Mouse (Mus musculus): ENCODE measurements around the gene Phf1.

Gene Phf1

GRCm38 (mm10) chr17:26933419-26933818, 567 bp downstream of the Phf1 start:
- DNase-seq (ENCODE audit: low read depth in 2 of 2, low spot score in 2 of 2): no peak

- DNase-seq (ENCODE audit: low read depth in 2 of 2, low spot score in 2 of 2): no peak
These were observed 1.3 kb downstream of the Phf1 start for GRCm38 (mm10) chr17:26933885-26934827.

GRCm38 (mm10) chr17:26935027-26935426, 2.2 kb downstream of the Phf1 start:
- DNase-seq (ENCODE audit: low read depth in 2 of 2, low spot score in 2 of 2): no peak

GRCm38 (mm10) chr17:26936453-26936852, 3.6 kb downstream of the Phf1 start:
- DNase-seq (ENCODE audit: low read depth in 2 of 2, low spot score in 2 of 2): no peak

- DNase-seq (ENCODE audit: low read depth in 2 of 2, low spot score in 2 of 2): no peak
These were observed 4.3 kb downstream of the Phf1 start for GRCm38 (mm10) chr17:26936921-26937695.

- DNase-seq (ENCODE audit: low read depth in 2 of 2, low spot score in 2 of 2): no peak
These were observed 5.2 kb downstream of the Phf1 start for GRCm38 (mm10) chr17:26937883-26938695.

- no peak for DNase-seq (ENCODE audit: low read depth in 2 of 2, low spot score in 2 of 2)
These were observed 5.9 kb downstream of the Phf1 start for GRCm38 (mm10) chr17:26938731-26939130.

- peak; percentile 98 for DNase-seq (ENCODE audit: low read depth in 2 of 2, low spot score in 2 of 2)
These were observed 6.5 kb downstream of the Phf1 start, which contains the start of gene Cuta for GRCm38 (mm10) chr17:26939178-26939972. Gene Cuta, minus strand, starts transcription at chr17:26939569.

GRCm38 (mm10) chr17:26939973-26940300, 7.1 kb downstream of the Phf1 start:
- no peak for DNase-seq (ENCODE audit: low read depth in 2 of 2, low spot score in 2 of 2)

- DNase-seq (ENCODE audit: low read depth in 2 of 2, low spot score in 2 of 2): no peak
These were observed 8.4 kb downstream of the Phf1 start, which contains the start of gene Syngap1 for GRCm38 (mm10) chr17:26941031-26941789. Gene Syngap1, plus strand, starts transcription at chr17:26941253.

GRCm38 (mm10) chr17:26941841-26942570, 9.2 kb downstream of the Phf1 start:
- DNase-seq (ENCODE audit: low read depth in 2 of 2, low spot score in 2 of 2): no peak

GRCm38 (mm10) chr17:26945824-26946495, 13.1 kb downstream of the Phf1 start:
- no peak for DNase-seq (ENCODE audit: low read depth in 2 of 2, low spot score in 2 of 2)

GRCm38 (mm10) chr17:26946567-26946966, 13.7 kb downstream of the Phf1 start:
- DNase-seq (ENCODE audit: low read depth in 2 of 2, low spot score in 2 of 2): no peak

GRCm38 (mm10) chr17:26947231-26948100, 14.6 kb downstream of the Phf1 start:
- DNase-seq (ENCODE audit: low read depth in 2 of 2, low spot score in 2 of 2): no peak

GRCm38 (mm10) chr17:26948316-26949050, 15.6 kb downstream of the Phf1 start:
- DNase-seq (ENCODE audit: low read depth in 2 of 2, low spot score in 2 of 2): no peak

- DNase-seq (ENCODE audit: low read depth in 2 of 2, low spot score in 2 of 2): no peak
These were observed 16.3 kb downstream of the Phf1 start for GRCm38 (mm10) chr17:26949051-26949577.

Measured in CD8-positive naive resting alpha-beta T cell, adult 2 months (primary cell).